Mouse (Mus musculus) kidney, embryonic 14.5 days (tissue): ENCODE measurements at regions not wholly inside any gene's neighbourhood (a gene's known extent, or its start where the extent isn't known, plus 50 kb on each side); places are given as distances from the start of the nearest gene placed in this dataset.

Experiments
- ATAC-seq: fragments of 200-750 bp; cut with Nextera tagmentation; 2 replicates; pipeline ENCODE4 v1.8.0; 2017; ENCODE audit warnings: moderate number of reproducible peaks, mild to moderate bottlenecking, moderate TSS enrichment, moderate library complexity; ENCODE audit not compliant: low FRiP score, low TSS enrichment
- H3K27ac ChIP-seq: fragments of 300-500 bp; sonication (generic); 2 replicates; pipeline ENCODE4 v1.5.1; 2014; ENCODE audit warnings: low read depth, mild to moderate bottlenecking, low read length, moderate library complexity, mixed read lengths
- H3K27me3 ChIP-seq: fragments of 300-500 bp; sonication (generic); 2 replicates; pipeline ENCODE4 v1.6.1; 2014; ENCODE audit warnings: mild to moderate bottlenecking, low read length; ENCODE audit not compliant: control insufficient read depth, insufficient read depth
- H3K36me3 ChIP-seq: fragments of 300-500 bp; sonication (generic); 2 replicates; pipeline ENCODE4 v1.6.1; 2014; ENCODE audit warnings: low read length, mixed read lengths; ENCODE audit not compliant: control insufficient read depth, insufficient read depth
- H3K4me1 ChIP-seq: fragments of 300-500 bp; sonication (generic); 2 replicates; pipeline ENCODE4 v1.6.1; 2014; ENCODE audit warnings: low read length, mixed read lengths; ENCODE audit not compliant: control insufficient read depth, insufficient read depth
- H3K4me2 ChIP-seq: fragments of 300-500 bp; sonication (generic); replicated peaks from 2 replicates; pipeline ENCODE4 v1.6.1; 2014; ENCODE audit warnings: low read depth, mild to moderate bottlenecking, low read length
- H3K4me3 ChIP-seq: fragments of 300-500 bp; sonication (generic); 2 replicates; pipeline ENCODE4 v1.5.1; 2014; ENCODE audit warnings: mild to moderate bottlenecking, low read length
- H3K9ac ChIP-seq: fragments of 300-500 bp; sonication (generic); 2 replicates; pipeline ENCODE4 v1.6.1; 2014; ENCODE audit warnings: low read depth, mild to moderate bottlenecking, low read length, moderate library complexity
- H3K9me3 ChIP-seq: fragments of 300-500 bp; sonication (generic); 2 replicates; pipeline ENCODE4 v1.6.1; 2016; ENCODE audit warnings: low read length; ENCODE audit not compliant: control insufficient read depth
- WGBS: fragments of 180-500 bp; shearing (Covaris S2); extraction: QIAGEN DNeasy Blood & Tissue Kit; methylation state at CpG from one replicate; pipeline ENCODE4 v1.1.7; 2014; 5-methylcytosine and 5-hydroxymethylcytosine counted together

GRCm38 (mm10) chr3:149444854-149445577 is 454.7 kb upstream of the Adgrl2 start:
- 11% methylated on average over 15 of the region's 15 CpGs for WGBS
- H3K4me3 ChIP-seq = peak overlapping the region; percentile 33
- peak; percentile 80; the same call in 1 of the 2 replicates for ATAC-seq
- H3K27ac ChIP-seq = no peak overlapping the region
- no peaks in the 10 kb centered on the region for H3K36me3 ChIP-seq
- H3K4me1 ChIP-seq = no peaks in the 10 kb centered on the region
- H3K9me3 ChIP-seq = no peaks in the 10 kb centered on the region
- no peaks in the 10 kb centered on the region for H3K27me3 ChIP-seq
- no peak overlapping the region for H3K9ac ChIP-seq
- H3K4me2 ChIP-seq = peak overlapping the region; percentile 39

GRCm38 (mm10) chr3:149444377-149444776 is 454.0 kb upstream of the Adgrl2 start:
- Histone ChIP-seq H3K27me3 (no peaks in the 10 kb centered on the region), H3K9me3 (no peaks in the 10 kb centered on the region), H3K9ac (no peak overlapping the region), H3K4me1 (no peaks in the 10 kb centered on the region), H3K4me2 (0 out of 2 replicates have a peak overlapping the region, but pooled peaks have one; percentile 6), H3K36me3 (no peaks in the 10 kb centered on the region), H3K4me3 (no peak overlapping the region), H3K27ac (no peak overlapping the region)
- 56% methylated on average over 8 of the region's 8 CpGs for WGBS
- ATAC-seq = no peak

GRCm38 (mm10) chr3:149441227-149441626 is 450.9 kb upstream of the Adgrl2 start:
- Histone ChIP-seq H3K4me1 (no peaks in the 10 kb centered on the region), H3K27me3 (no peaks in the 10 kb centered on the region), H3K9ac (no peak overlapping the region), H3K36me3 (no peaks in the 10 kb centered on the region), H3K4me2 (no peak overlapping the region), H3K4me3 (no peak overlapping the region), H3K27ac (no peak overlapping the region), H3K9me3 (no peaks in the 10 kb centered on the region)
- ATAC-seq = no peak

- H3K9me3 ChIP-seq = no peaks in the 10 kb centered on the region
- H3K4me3 ChIP-seq = no peak overlapping the region
- no peaks in the 10 kb centered on the region for H3K36me3 ChIP-seq
- 83% methylated on average over 8 of the region's 8 CpGs for WGBS
- H3K4me1 ChIP-seq = no peaks in the 10 kb centered on the region
- no peaks in the 10 kb centered on the region for H3K27me3 ChIP-seq
- no peak overlapping the region for H3K9ac ChIP-seq
- no peak for ATAC-seq
- H3K4me2 ChIP-seq = no peak overlapping the region
- no peak overlapping the region for H3K27ac ChIP-seq
Observed at GRCm38 (mm10) chr3:149437763-149438162, 447.4 kb upstream of the Adgrl2 start.

GRCm38 (mm10) chr3:149436944-149437343 is 446.6 kb upstream of the Adgrl2 start:
- no peak overlapping the region for H3K27ac ChIP-seq
- H3K27me3 ChIP-seq = no peaks in the 10 kb centered on the region
- 95% methylated on average over 6 of the region's 6 CpGs for WGBS
- H3K4me1 ChIP-seq = no peaks in the 10 kb centered on the region
- no peak overlapping the region for H3K4me3 ChIP-seq
- H3K36me3 ChIP-seq = no peaks in the 10 kb centered on the region
- no peak overlapping the region for H3K9ac ChIP-seq
- H3K4me2 ChIP-seq = no peak overlapping the region
- H3K9me3 ChIP-seq = no peaks in the 10 kb centered on the region
- no peak for ATAC-seq

- H3K4me3 ChIP-seq = no peak overlapping the region
- no peaks in the 10 kb centered on the region for H3K4me1 ChIP-seq
- H3K9ac ChIP-seq = no peak overlapping the region
- H3K9me3 ChIP-seq = no peaks in the 10 kb centered on the region
- WGBS = 91% methylated on average over 8 of the region's 8 CpGs
- H3K27me3 ChIP-seq = no peaks in the 10 kb centered on the region
- H3K4me2 ChIP-seq = no peak overlapping the region
- H3K27ac ChIP-seq = no peak overlapping the region
- no peaks in the 10 kb centered on the region for H3K36me3 ChIP-seq
- ATAC-seq = no peak
Observed at GRCm38 (mm10) chr3:149436420-149436819, 446.1 kb upstream of the Adgrl2 start.

- ATAC-seq = no peak
- Histone ChIP-seq H3K9ac (no peak overlapping the region), H3K27me3 (no peaks in the 10 kb centered on the region), H3K27ac (no peak overlapping the region), H3K4me3 (no peak overlapping the region), H3K4me2 (no peak overlapping the region), H3K4me1 (no peaks in the 10 kb centered on the region), H3K9me3 (no peaks in the 10 kb centered on the region), H3K36me3 (no peaks in the 10 kb centered on the region)
- WGBS = 98% methylated on average over 10 of the region's 10 CpGs
Observed at GRCm38 (mm10) chr3:149431795-149432194, 441.4 kb upstream of the Adgrl2 start.

- Histone ChIP-seq H3K4me2 (no peak overlapping the region), H3K9me3 (no peaks in the 10 kb centered on the region), H3K27me3 (no peaks in the 10 kb centered on the region), H3K9ac (no peak overlapping the region), H3K4me1 (no peaks in the 10 kb centered on the region), H3K4me3 (no peak overlapping the region), H3K27ac (no peak overlapping the region), H3K36me3 (no peaks in the 10 kb centered on the region)
- 77% methylated on average over 18 of the region's 18 CpGs for WGBS
- ATAC-seq = no peak
Observed at GRCm38 (mm10) chr3:149426023-149426759, 435.8 kb upstream of the Adgrl2 start.

GRCm38 (mm10) chr3:149424306-149424705 is 434.0 kb upstream of the Adgrl2 start:
- Histone ChIP-seq H3K27ac (no peak overlapping the region), H3K9ac (no peak overlapping the region), H3K4me1 (no peaks in the 10 kb centered on the region), H3K36me3 (no peaks in the 10 kb centered on the region), H3K4me3 (no peak overlapping the region), H3K4me2 (no peak overlapping the region), H3K9me3 (no peaks in the 10 kb centered on the region), H3K27me3 (no peaks in the 10 kb centered on the region)
- no peak for ATAC-seq
- WGBS = 85% methylated on average over 1 of the region's 1 CpGs
